Mouse (Mus musculus) testis, adult 2 months (tissue): ENCODE results near the gene Zfp825. TPM values are rescaled to one million over a fixed set of nuclear protein-coding genes. Genes with fewer than 3 reads are reported as not detected.
"Not testable (repeated sequence)": the region's sequence is repeated elsewhere in the genome, so short reads cannot be mapped to it uniquely, and the experiment has no call there.

Source experiments
- H3K27ac ChIP-seq: fragments of 200-500 bp; 2 replicates; pipeline ENCODE4 v1.5.1; 2012; ENCODE audit warnings: low read depth, low read length; ENCODE audit not compliant: control insufficient read depth, insufficient read depth
- H3K27me3 ChIP-seq: fragments of 200-500 bp; 2 replicates; pipeline ENCODE4 v1.6.1; 2012; ENCODE audit warnings: mild to moderate bottlenecking, low read length, moderate library complexity; ENCODE audit not compliant: control insufficient read depth, insufficient read depth
- H3K36me3 ChIP-seq: fragments of 200-500 bp; 2 replicates; pipeline ENCODE4 v1.6.1; 2012; ENCODE audit warnings: mild to moderate bottlenecking, low read length; ENCODE audit not compliant: control insufficient read depth, insufficient read depth
- H3K4me1 ChIP-seq: fragments of 200-500 bp; 2 replicates; pipeline ENCODE4 v1.6.1; 2012; ENCODE audit warnings: low read length; ENCODE audit not compliant: control insufficient read depth, insufficient read depth
- H3K4me3 ChIP-seq: fragments of 200-500 bp; 2 replicates; pipeline ENCODE4 v1.5.1; 2012; ENCODE audit warnings: low read depth, mild to moderate bottlenecking, low read length, moderate library complexity, mixed read lengths; ENCODE audit not compliant: control insufficient read depth
- CTCF ChIP-seq: fragments of 200-500 bp; IDR thresholded peaks from 2 replicates; pipeline ENCODE4 v1.5.1; 2012; ENCODE audit warnings: low read depth, mild to moderate bottlenecking, inconsistent platforms, low read length, moderate library complexity; ENCODE audit not compliant: control insufficient read depth, insufficient read depth, insufficient replicate concordance
- POLR2A ChIP-seq: fragments of 200-500 bp; IDR thresholded peaks from 2 replicates; pipeline ENCODE4 v1.6.1; 2012; ENCODE audit warnings: low read depth, mild to moderate bottlenecking, inconsistent platforms, low read length, moderate library complexity; ENCODE audit not compliant: control insufficient read depth
- polyA plus RNA-seq: library from polyadenylated mRNA; depleted of rRNA; stranded (reverse); fragments of >200 nt; gene quantifications from 2 replicates; pipeline ENCODE4 v1.2.3, GENCODE M21; 2012

Zfp825 gene
- polyA plus RNA-seq, 1 experiment = 0.52 TPM

DNA sequence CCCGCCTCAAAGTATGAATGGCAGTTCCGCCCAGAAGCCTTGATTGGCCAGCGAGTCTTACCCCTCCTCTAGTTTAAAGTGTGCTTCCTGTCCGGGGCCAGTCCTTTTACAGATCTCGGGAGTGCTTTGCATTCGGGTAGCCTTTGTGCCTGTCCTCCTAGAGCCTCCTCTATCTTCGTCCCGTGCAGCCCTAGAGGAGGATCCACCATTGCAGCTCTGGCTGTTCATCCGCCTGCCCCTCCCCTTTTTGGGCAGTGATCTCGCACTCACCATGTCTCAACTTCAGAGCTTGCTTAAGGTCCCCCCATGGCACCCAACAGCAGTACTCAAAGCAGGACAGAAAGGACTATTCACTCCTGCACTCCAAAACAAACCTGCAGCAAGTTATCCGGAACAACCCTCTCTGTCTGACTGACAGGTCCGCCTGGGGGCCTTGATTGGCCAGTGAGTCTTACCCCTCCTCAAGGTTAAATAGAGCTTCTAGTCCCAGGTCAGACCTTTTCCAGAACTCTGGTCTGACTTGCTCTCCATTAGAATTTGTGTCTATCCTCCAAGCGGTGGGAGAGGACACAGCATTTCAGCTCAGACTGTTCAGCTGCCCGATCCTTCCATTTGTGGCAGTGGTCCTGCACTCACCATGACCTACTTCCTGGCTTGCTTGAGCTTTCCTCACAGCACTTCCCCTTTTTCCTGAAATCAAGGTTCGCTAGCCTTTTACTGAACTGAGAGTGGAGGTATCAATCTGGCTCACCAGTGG, 28.9 kb upstream of the Zfp825 start:
- H3K4me1 ChIP-seq = peaks cover 4% of the 10 kb centered on the region
- H3K4me3 ChIP-seq = peak overlapping the region; percentile 67
- no peaks in the 10 kb centered on the region for H3K27me3 ChIP-seq

DNA sequence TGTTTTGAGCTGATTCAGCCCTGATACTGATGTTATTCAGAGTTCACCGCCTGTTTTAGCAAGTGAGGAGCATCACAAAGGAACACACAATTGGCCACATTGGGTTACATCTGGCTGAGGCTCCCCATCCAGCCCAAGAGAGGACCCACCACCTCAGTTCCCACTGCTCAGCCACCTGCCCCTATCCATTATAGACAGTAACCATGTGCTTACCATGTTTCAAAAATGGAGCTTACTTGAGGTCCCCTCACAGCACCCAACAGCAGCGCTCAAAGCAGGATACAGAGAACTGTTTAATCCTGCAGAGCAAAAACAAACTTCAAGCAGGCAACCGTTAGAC, 28.3 kb upstream of the Zfp825 start:
- not testable (repeated sequence) for H3K27ac ChIP-seq, H3K36me3 ChIP-seq, H3K27me3 ChIP-seq, H3K4me1 ChIP-seq
- peak overlapping the region; percentile 67 for H3K4me3 ChIP-seq

More for the DNA sequence above, 28.9 kb upstream of the Zfp825 start:
- no peaks in the 10 kb centered on the region for H3K36me3 ChIP-seq
- peak overlapping the region; percentile 69 for H3K27ac ChIP-seq
- TF ChIP-seq POLR2A (no peak), CTCF (no peak)

DNA sequence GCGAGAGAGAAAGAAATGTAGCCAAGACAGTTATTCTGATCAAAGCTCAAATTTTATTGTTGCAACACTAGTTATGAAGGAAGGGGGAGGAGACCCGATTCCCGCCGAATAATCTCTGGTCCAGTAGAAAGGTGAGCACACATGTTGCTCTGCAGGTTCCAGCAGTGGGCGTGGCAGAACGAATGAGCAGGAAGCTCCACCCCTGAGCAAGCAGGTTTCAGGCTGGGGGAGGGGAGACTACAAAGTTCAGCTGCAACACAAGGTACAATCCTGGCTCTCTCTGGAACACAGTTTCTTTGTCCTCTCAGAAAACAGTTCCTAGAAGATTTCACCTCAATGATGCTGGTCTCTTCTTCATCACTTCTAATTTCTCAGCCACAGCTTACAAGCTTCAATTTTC, 14.2 kb upstream of the Zfp825 start:
- not testable (repeated sequence) for H3K4me3 ChIP-seq

GRCm38 (mm10) chr13:74502851-74503250, 9.1 kb upstream of the Zfp825 start:
- H3K4me3 ChIP-seq, H3K27me3 ChIP-seq, H3K27ac ChIP-seq, H3K36me3 ChIP-seq, H3K4me1 ChIP-seq: not testable (repeated sequence)

More for the DNA sequence above, 14.2 kb upstream of the Zfp825 start:
- H3K4me1 ChIP-seq, H3K36me3 ChIP-seq, H3K27ac ChIP-seq, H3K27me3 ChIP-seq: not testable (repeated sequence)

DNA sequence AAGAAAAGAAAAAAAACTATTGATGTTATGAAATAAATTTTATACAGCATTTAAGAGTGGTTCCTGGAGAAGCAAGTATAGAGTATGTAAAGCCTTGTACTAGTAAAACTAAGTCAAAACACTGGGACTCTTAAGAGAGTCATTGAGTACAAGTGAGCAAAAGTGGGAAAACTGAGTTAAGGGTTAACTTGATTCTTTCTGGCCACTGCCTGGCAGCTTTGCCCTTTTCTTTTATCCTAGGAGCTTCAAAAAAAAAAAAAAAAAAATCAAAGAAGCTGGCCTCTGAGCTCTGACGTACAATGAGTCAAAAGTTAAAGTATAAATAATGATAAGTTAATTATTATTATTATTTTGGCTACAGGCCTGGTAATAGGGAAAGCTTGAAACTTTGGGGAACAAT, 5.9 kb upstream of the Zfp825 start:
- H3K27me3 ChIP-seq, H3K36me3 ChIP-seq, H3K27ac ChIP-seq, H3K4me3 ChIP-seq, H3K4me1 ChIP-seq: not testable (repeated sequence)

GRCm38 (mm10) chr13:74484326-74484725, 9.5 kb downstream of the Zfp825 start:
- H3K27me3 ChIP-seq, H3K4me3 ChIP-seq, H3K27ac ChIP-seq, H3K4me1 ChIP-seq, H3K36me3 ChIP-seq: not testable (repeated sequence)

- H3K27me3 ChIP-seq, H3K36me3 ChIP-seq, H3K27ac ChIP-seq, H3K4me1 ChIP-seq, H3K4me3 ChIP-seq: not testable (repeated sequence)
Measured at GRCm38 (mm10) chr13:74471468-74471867, 22.3 kb downstream of the Zfp825 start.

DNA sequence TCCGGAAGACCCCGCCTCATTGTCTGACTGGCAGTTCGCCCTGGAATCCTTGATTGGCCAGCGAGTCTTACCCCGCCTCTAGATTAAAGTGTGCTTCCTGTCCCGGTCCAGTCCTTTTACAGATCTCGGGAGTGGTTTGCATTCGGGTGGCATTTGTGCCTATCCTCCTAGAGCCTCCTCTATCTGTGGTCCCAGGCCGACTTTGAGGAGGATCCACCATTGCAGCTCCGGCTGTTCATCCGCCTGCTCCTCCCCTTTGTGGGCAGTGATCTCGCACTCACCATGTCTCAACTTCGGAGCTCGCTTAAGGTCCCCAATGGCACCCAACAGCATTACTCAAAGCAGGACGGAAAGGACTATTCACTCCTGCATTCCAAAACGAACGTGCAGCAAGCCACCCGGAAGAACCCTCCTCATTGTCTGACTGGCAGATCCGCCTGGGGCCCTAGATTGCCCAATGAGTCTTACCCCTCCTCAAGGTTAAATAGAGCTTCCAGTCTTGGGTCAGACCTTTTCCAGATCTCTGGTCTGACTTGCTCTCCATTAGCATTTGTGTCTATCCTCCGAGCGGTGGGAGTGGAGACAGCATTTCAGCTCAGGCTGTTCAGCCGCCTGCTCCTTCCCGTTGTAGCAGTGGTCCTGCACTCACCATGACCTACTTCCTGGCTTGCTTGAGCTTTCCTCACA, 30.9 kb downstream of the Zfp825 start:
- Histone ChIP-seq H3K4me3 (peak overlapping the region; percentile 85), H3K27me3 (no peaks in the 10 kb centered on the region), H3K36me3 (no peaks in the 10 kb centered on the region), H3K27ac (peak overlapping the region; percentile 67), H3K4me1 (peaks cover 2% of the 10 kb centered on the region; the same call in 1 of the 2 replicates)
- TF ChIP-seq CTCF = no peak
- TF ChIP-seq POLR2A = no peak; the same call in 1 of the 2 replicates

DNA sequence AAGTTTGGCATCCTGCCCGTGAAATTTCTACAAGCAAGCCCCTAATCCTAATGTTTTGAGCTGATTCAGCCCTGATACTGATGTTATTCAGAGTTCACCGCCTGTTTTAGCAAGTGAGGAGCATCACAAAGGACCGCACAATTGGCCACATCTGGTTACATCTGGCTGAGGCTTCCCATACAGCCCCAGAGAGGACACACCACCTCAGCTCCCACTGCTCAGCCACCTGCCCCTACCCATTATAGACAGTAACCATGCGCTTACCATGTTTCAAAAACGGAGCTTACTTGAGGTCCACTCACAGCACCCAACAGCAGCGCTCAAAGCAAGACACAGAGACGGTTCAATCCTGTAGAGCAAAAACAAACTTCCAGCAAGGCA, 31.5 kb downstream of the Zfp825 start:
- Histone ChIP-seq H3K4me3 (peak overlapping the region; percentile 85), H3K27ac (0 out of 2 replicates have a peak overlapping the region, but pooled peaks have one; percentile 40)
- not testable (repeated sequence) for H3K27me3 ChIP-seq, H3K4me1 ChIP-seq, H3K36me3 ChIP-seq
